Mouse (Mus musculus): ENCODE measurements around the gene Atp6v1a. TPM values are rescaled to one million over a fixed set of nuclear protein-coding genes. Genes with fewer than 3 reads are reported as not detected.

Atp6v1a gene
- polyA plus RNA-seq, 1 experiment = 271 TPM

GRCm38 (mm10) chr16:44122982-44123725, 16.4 kb downstream of the Atp6v1a start:
- Histone ChIP-seq H3K4me3 (ENCODE audit: insufficient read depth, low read length) (peak overlapping the region; percentile 30), H3K27ac (ENCODE audit: insufficient read depth, low read depth, low read length) (peak overlapping the region; percentile 99), H3K4me1 (ENCODE audit: control insufficient read depth, insufficient read depth, low read length) (peaks cover 57% of the 10 kb centered on the region)
- TF ChIP-seq CTCF (IDR thresholded peaks at IDR 0.05; ENCODE audit: low read depth, low read length) (no peak), POLR2A (IDR thresholded peaks at IDR 0.05; ENCODE audit: borderline replicate concordance, low read depth, low read length) (no peak)

GRCm38 (mm10) chr16:44122574-44122973, 16.9 kb downstream of the Atp6v1a start:
- TF ChIP-seq POLR2A (IDR thresholded peaks at IDR 0.05; ENCODE audit: borderline replicate concordance, low read depth, low read length) = no peak
- TF ChIP-seq CTCF (IDR thresholded peaks at IDR 0.05; ENCODE audit: low read depth, low read length) = no peak

GRCm38 (mm10) chr16:44122122-44122521, 17.4 kb downstream of the Atp6v1a start:
- no peak for TF ChIP-seq CTCF (IDR thresholded peaks at IDR 0.05; ENCODE audit: low read depth, low read length)
- peak overlapping the region; percentile 99 for H3K27ac ChIP-seq (ENCODE audit: insufficient read depth, low read depth, low read length)

More at GRCm38 (mm10) chr16:44122574-44122973, 16.9 kb downstream of the Atp6v1a start:
- Histone ChIP-seq H3K4me3 (ENCODE audit: insufficient read depth, low read length) (peak overlapping the region; percentile 30; the same call in 1 of the 2 replicates), H3K27ac (ENCODE audit: insufficient read depth, low read depth, low read length) (peak overlapping the region; percentile 99), H3K4me1 (ENCODE audit: control insufficient read depth, insufficient read depth, low read length) (peaks cover 59% of the 10 kb centered on the region)

GRCm38 (mm10) chr16:44119753-44120501, 19.6 kb downstream of the Atp6v1a start:
- H3K27ac ChIP-seq (ENCODE audit: insufficient read depth, low read depth, low read length) = peak overlapping the region; percentile 99
- peaks cover 55% of the 10 kb centered on the region for H3K4me1 ChIP-seq (ENCODE audit: control insufficient read depth, insufficient read depth, low read length)
- TF ChIP-seq CTCF (IDR thresholded peaks at IDR 0.05; ENCODE audit: low read depth, low read length) (no peak), POLR2A (IDR thresholded peaks at IDR 0.05; ENCODE audit: borderline replicate concordance, low read depth, low read length) (no peak)
- no peak overlapping the region for H3K4me3 ChIP-seq (ENCODE audit: insufficient read depth, low read length)

More at GRCm38 (mm10) chr16:44122122-44122521, 17.4 kb downstream of the Atp6v1a start:
- peaks cover 61% of the 10 kb centered on the region for H3K4me1 ChIP-seq (ENCODE audit: control insufficient read depth, insufficient read depth, low read length)
- no peak overlapping the region for H3K4me3 ChIP-seq (ENCODE audit: insufficient read depth, low read length)

- peaks cover 4% of the 10 kb centered on the region; the same call in 1 of the 2 replicates for H3K4me1 ChIP-seq (ENCODE audit: control insufficient read depth, insufficient read depth, low read length)
- no peak overlapping the region for H3K27ac ChIP-seq (ENCODE audit: insufficient read depth, low read depth, low read length)
- H3K4me3 ChIP-seq (ENCODE audit: insufficient read depth, low read length) = no peak overlapping the region
- TF ChIP-seq CTCF (IDR thresholded peaks at IDR 0.05; ENCODE audit: low read depth, low read length) (no peak), POLR2A (IDR thresholded peaks at IDR 0.05; ENCODE audit: borderline replicate concordance, low read depth, low read length) (no peak)
These were observed 30.5 kb downstream of the Atp6v1a start for GRCm38 (mm10) chr16:44109002-44109401.

GRCm38 (mm10) chr16:44105211-44105610, 34.3 kb downstream of the Atp6v1a start:
- no peak overlapping the region for H3K27ac ChIP-seq (ENCODE audit: insufficient read depth, low read depth, low read length)
- peaks cover 4% of the 10 kb centered on the region; the same call in 1 of the 2 replicates for H3K4me1 ChIP-seq (ENCODE audit: control insufficient read depth, insufficient read depth, low read length)
- no peak overlapping the region for H3K4me3 ChIP-seq (ENCODE audit: insufficient read depth, low read length)
- no peak for TF ChIP-seq POLR2A (IDR thresholded peaks at IDR 0.05; ENCODE audit: borderline replicate concordance, low read depth, low read length)
- no peak for TF ChIP-seq CTCF (IDR thresholded peaks at IDR 0.05; ENCODE audit: low read depth, low read length)

- TF ChIP-seq CTCF (IDR thresholded peaks at IDR 0.05; ENCODE audit: low read depth, low read length) = no peak
- no peak for TF ChIP-seq POLR2A (IDR thresholded peaks at IDR 0.05; ENCODE audit: borderline replicate concordance, low read depth, low read length)
- H3K27ac ChIP-seq (ENCODE audit: insufficient read depth, low read depth, low read length) = no peak overlapping the region
- H3K4me1 ChIP-seq (ENCODE audit: control insufficient read depth, insufficient read depth, low read length) = peaks cover 2% of the 10 kb centered on the region; the same call in 1 of the 2 replicates
- H3K4me3 ChIP-seq (ENCODE audit: insufficient read depth, low read length) = no peak overlapping the region
These were observed 35.4 kb downstream of the Atp6v1a start for GRCm38 (mm10) chr16:44103806-44104766.

- TF ChIP-seq CTCF (IDR thresholded peaks at IDR 0.05; ENCODE audit: low read depth, low read length) (no peak), POLR2A (IDR thresholded peaks at IDR 0.05; ENCODE audit: borderline replicate concordance, low read depth, low read length) (no peak)
- Histone ChIP-seq H3K4me1 (ENCODE audit: control insufficient read depth, insufficient read depth, low read length) (no peaks in the 10 kb centered on the region), H3K4me3 (ENCODE audit: insufficient read depth, low read length) (no peak overlapping the region), H3K27ac (ENCODE audit: insufficient read depth, low read depth, low read length) (no peak overlapping the region)
These were observed 36.6 kb downstream of the Atp6v1a start for GRCm38 (mm10) chr16:44102925-44103324.

- TF ChIP-seq POLR2A (IDR thresholded peaks at IDR 0.05; ENCODE audit: borderline replicate concordance, low read depth, low read length) (no peak), CTCF (IDR thresholded peaks at IDR 0.05; ENCODE audit: low read depth, low read length) (no peak)
- no peaks in the 10 kb centered on the region for H3K4me1 ChIP-seq (ENCODE audit: control insufficient read depth, insufficient read depth, low read length)
- H3K4me3 ChIP-seq (ENCODE audit: insufficient read depth, low read length) = no peak overlapping the region
- H3K27ac ChIP-seq (ENCODE audit: insufficient read depth, low read depth, low read length) = no peak overlapping the region
These were observed 38.3 kb downstream of the Atp6v1a start for GRCm38 (mm10) chr16:44101181-44101710.
